Mouse (Mus musculus) heart, embryonic 16.5 days (tissue): ENCODE measurements around the gene Lyar. TPM values are rescaled to one million over a fixed set of nuclear protein-coding genes. Genes with fewer than 3 reads are reported as not detected.

Source experiments
- ATAC-seq: fragments of 200-750 bp; cut with Nextera tagmentation; replicated peaks from 2 replicates; pipeline ENCODE4 v1.8.0; 2017; ENCODE audit warnings: moderate number of reproducible peaks; ENCODE audit not compliant: insufficient read depth, low FRiP score; ENCODE audit errors: extremely low read depth
- H3K27ac ChIP-seq: fragments of 300-500 bp; sonication (generic); 2 replicates; pipeline ENCODE4 v1.5.1; 2014; ENCODE audit warnings: mild to moderate bottlenecking, low read length, control low read depth, moderate library complexity
- H3K27me3 ChIP-seq: fragments of 300-500 bp; sonication (generic); 2 replicates; pipeline ENCODE4 v1.6.1; 2014; ENCODE audit warnings: low read length, mixed read lengths; ENCODE audit not compliant: control insufficient read depth, insufficient read depth
- H3K36me3 ChIP-seq: fragments of 300-500 bp; sonication (generic); 2 replicates; pipeline ENCODE4 v1.6.1; 2014; ENCODE audit not compliant: control insufficient read depth, insufficient read depth
- H3K4me1 ChIP-seq: fragments of 300-500 bp; sonication (generic); 2 replicates; pipeline ENCODE4 v1.6.1; 2014; ENCODE audit warnings: low read length, mixed read lengths; ENCODE audit not compliant: control insufficient read depth, insufficient read depth
- H3K4me2 ChIP-seq: fragments of 300-500 bp; sonication (generic); 2 replicates; pipeline ENCODE4 v1.6.1; 2014; ENCODE audit warnings: low read depth, mild to moderate bottlenecking, control low read depth, low read length
- H3K4me3 ChIP-seq: fragments of 300-500 bp; sonication (generic); 2 replicates; pipeline ENCODE4 v1.5.1; 2014; ENCODE audit warnings: mild to moderate bottlenecking, control low read depth, low read length
- H3K9ac ChIP-seq: fragments of 300-500 bp; sonication (generic); 2 replicates; pipeline ENCODE4 v1.6.1; 2014; ENCODE audit warnings: low read length, control low read depth
- H3K9me3 ChIP-seq: fragments of 300-500 bp; sonication (generic); replicated peaks from 2 replicates; pipeline ENCODE4 v1.6.1; 2016; ENCODE audit warnings: low read length; ENCODE audit not compliant: control insufficient read depth
- WGBS: fragments of 180-500 bp; shearing (Covaris S2); extraction: QIAGEN DNeasy Blood & Tissue Kit; methylation state at CpG from one replicate; pipeline ENCODE4 v1.1.7; 2014; 5-methylcytosine and 5-hydroxymethylcytosine counted together
- polyA plus RNA-seq: library from polyadenylated mRNA; unstranded; fragments of >200 nt; fragmentation: Nextera tagmentation; extraction: Ambion mirVana; gene quantifications from 2 replicates; pipeline ENCODE4 v1.2.1, GENCODE M21; 2015

Gene Lyar
- polyA plus RNA-seq, 1 experiment from 2014 or later = 53.7 TPM

DNA sequence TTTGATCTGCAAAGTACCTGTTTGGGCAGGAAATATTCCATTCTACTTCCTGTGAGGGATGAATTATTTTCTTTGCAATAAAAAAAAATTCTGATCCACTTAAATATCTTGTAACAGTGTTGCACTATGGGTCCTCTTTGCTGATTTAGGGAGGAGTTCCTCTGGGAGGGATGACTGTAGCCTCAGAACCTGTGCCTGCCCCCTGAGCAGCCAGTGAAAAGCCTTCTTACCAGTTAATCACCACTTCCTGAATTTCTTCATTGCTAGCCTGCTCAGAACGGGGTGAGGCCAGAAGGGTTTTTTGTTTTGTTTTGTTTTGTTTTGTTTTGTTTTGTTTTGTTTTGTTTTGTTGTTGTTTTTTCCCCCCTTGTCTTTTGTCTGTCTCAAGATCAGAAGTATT lies 59.8 kb downstream of the Lyar start:
- ATAC-seq = no peak
- Histone ChIP-seq H3K36me3 (no peaks in the 10 kb centered on the region), H3K4me1 (no peaks in the 10 kb centered on the region), H3K4me3 (no peak overlapping the region), H3K27me3 (peaks cover 41% of the 10 kb centered on the region), H3K9me3 (no peaks in the 10 kb centered on the region), H3K9ac (no peak overlapping the region), H3K4me2 (no peak overlapping the region), H3K27ac (no peak overlapping the region)
- 39% methylated on average over 1 of the region's 1 CpGs for WGBS

Other genes starting within 250 kb of the Lyar start
- 29.8 and 30.3 TPM in 2 replicates for gene Stx18, start 181.7 kb upstream of the Lyar start, polyA plus RNA-seq
- gene Nsg1, start 60.6 kb upstream of the Lyar start, polyA plus RNA-seq = 17.1 and 18.1 TPM in 2 replicates
- gene Zbtb49, start within 50 bp of the Lyar start, polyA plus RNA-seq = 8.0 and 8.1 TPM in 2 replicates
- gene Tmem128, start 39.7 kb downstream of the Lyar start, polyA plus RNA-seq = 41.4 and 43.2 TPM in 2 replicates
- not detected in 2 replicates for gene Otop1, start 55.5 kb downstream of the Lyar start, polyA plus RNA-seq
- 0.08 TPM in 1 of 2 replicates, not detected in the other for gene Drd5, start 98.9 kb downstream of the Lyar start, polyA plus RNA-seq